Mouse (Mus musculus): ENCODE results near the gene Hoxb13. TPM values are rescaled to one million over a fixed set of nuclear protein-coding genes. Genes with fewer than 3 reads are reported as not detected.

Hoxb13 gene
- polyA plus RNA-seq, 1 experiment from 2014 or later: not detected

- H3K36me3 ChIP-seq (replicated peaks; ENCODE audit: insufficient read depth, low read length): no peaks in the 10 kb centered on the region
- ATAC-seq: no peak
- no peak overlapping the region for H3K9ac ChIP-seq (replicated peaks)
- H3K4me2 ChIP-seq (ENCODE audit: low read depth, low read length): no peak overlapping the region
- no peak overlapping the region for H3K4me3 ChIP-seq (ENCODE audit: low read depth, low read length)
- H3K27ac ChIP-seq (ENCODE audit: low read depth): no peak overlapping the region
- WGBS (ENCODE audit: insufficient replicate concordance): 3% methylated on average over 9 of the region's 9 CpGs
- H3K4me1 ChIP-seq (ENCODE audit: insufficient read depth): no peaks in the 10 kb centered on the region
- TF ChIP-seq EP300 (IDR thresholded peaks at IDR 0.05; ENCODE audit: low read depth): no peak
- no peak for TF ChIP-seq CTCF (IDR thresholded peaks at IDR 0.05; ENCODE audit: low read depth)
- peaks cover 96% of the 10 kb centered on the region for H3K27me3 ChIP-seq (ENCODE audit: insufficient read depth, low read length)
- no peaks in the 10 kb centered on the region for H3K9me3 ChIP-seq (ENCODE audit: low read length)
- DNase-seq: no peak
These were observed 18.1 kb upstream of the Hoxb13 start for GRCm38 (mm10) chr11:96175951-96176530.

DNA sequence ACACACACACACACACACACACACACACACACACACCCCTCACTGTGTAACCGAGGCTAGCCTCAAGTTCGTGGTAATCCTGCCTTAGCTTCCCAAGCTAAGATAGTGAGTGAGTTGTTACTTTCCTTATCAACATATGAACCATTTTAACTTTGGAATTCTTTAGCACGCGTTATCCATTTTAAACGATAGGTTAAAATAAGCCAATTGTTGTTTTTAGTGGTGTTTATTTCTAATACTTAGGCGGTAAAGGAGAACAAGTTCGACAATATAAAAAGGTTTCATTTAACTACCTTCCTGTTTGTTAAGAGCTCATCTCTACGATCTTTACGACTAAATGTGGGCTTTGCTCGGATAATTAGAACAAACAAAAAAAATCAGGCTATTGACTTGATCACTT, 17.3 kb upstream of the Hoxb13 start:
- 2% methylated on average over 10 of the region's 10 CpGs for WGBS (ENCODE audit: insufficient replicate concordance)
- no peaks in the 10 kb centered on the region for H3K4me1 ChIP-seq (ENCODE audit: insufficient read depth)
- TF ChIP-seq EP300 (IDR thresholded peaks at IDR 0.05; ENCODE audit: low read depth) (no peak), CTCF (IDR thresholded peaks at IDR 0.05; ENCODE audit: low read depth) (no peak)

DNA sequence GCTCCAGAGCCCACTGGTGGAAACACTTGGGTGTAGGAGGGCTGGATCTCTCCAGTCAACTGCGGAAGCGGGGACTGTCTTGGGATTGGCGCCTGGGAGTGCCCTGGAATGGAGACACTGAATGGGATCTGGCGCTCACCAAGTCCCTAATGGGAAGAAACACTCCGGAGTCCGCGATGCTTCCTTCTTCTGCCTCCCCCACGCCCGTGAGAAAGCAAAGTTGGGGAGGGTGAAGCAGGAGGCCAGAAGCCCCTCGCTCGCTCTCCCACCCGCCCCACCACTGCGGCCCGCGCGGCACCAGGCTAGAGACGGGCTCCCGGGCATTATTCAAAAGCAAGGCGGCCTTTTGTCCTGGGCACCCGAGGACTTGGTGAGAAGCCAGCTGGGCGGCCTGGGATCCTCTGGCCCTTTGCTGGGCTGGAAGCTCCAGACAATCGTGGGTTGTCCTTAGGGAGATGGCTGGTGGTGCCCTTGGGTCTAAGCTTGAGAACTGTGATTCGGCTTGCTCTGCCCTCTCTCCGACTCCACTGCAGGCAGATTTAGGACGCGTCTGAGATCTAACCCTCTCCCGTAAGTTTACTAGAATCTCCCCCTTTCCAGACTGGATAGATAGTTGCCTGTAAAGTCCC, 16.5 kb upstream of the Hoxb13 start:
- Histone ChIP-seq H3K27ac (ENCODE audit: low read depth) (no peak overlapping the region), H3K36me3 (replicated peaks; ENCODE audit: insufficient read depth, low read length) (no peaks in the 10 kb centered on the region), H3K4me1 (ENCODE audit: insufficient read depth) (no peaks in the 10 kb centered on the region), H3K4me2 (ENCODE audit: low read depth, low read length) (no peak overlapping the region), H3K9me3 (ENCODE audit: low read length) (peaks cover 3% of the 10 kb centered on the region), H3K4me3 (ENCODE audit: low read depth, low read length) (no peak overlapping the region), H3K9ac (replicated peaks) (no peak overlapping the region), H3K27me3 (ENCODE audit: insufficient read depth, low read length) (peaks cover 98% of the 10 kb centered on the region)
- TF ChIP-seq CTCF (IDR thresholded peaks at IDR 0.05; ENCODE audit: low read depth) (no peak), EP300 (IDR thresholded peaks at IDR 0.05; ENCODE audit: low read depth) (no peak)
- ATAC-seq: no peak
- WGBS (ENCODE audit: insufficient replicate concordance): 3% methylated on average over 26 of the region's 27 CpGs
- DNase-seq: no peak

More for the DNA sequence above, 17.3 kb upstream of the Hoxb13 start:
- H3K9ac ChIP-seq (replicated peaks): no peak overlapping the region
- peaks cover 98% of the 10 kb centered on the region for H3K27me3 ChIP-seq (ENCODE audit: insufficient read depth, low read length)
- H3K4me3 ChIP-seq (ENCODE audit: low read depth, low read length): no peak overlapping the region
- DNase-seq (no peak), ATAC-seq (no peak)
- H3K9me3 ChIP-seq (ENCODE audit: low read length): no peaks in the 10 kb centered on the region
- no peak overlapping the region for H3K4me2 ChIP-seq (ENCODE audit: low read depth, low read length)
- no peaks in the 10 kb centered on the region for H3K36me3 ChIP-seq (replicated peaks; ENCODE audit: insufficient read depth, low read length)
- H3K27ac ChIP-seq (ENCODE audit: low read depth): no peak overlapping the region

GRCm38 (mm10) chr11:96178356-96178755, 15.8 kb upstream of the Hoxb13 start:
- no peak for ATAC-seq
- H3K27me3 ChIP-seq (ENCODE audit: insufficient read depth, low read length): peaks cover 98% of the 10 kb centered on the region
- peaks cover 6% of the 10 kb centered on the region for H3K9me3 ChIP-seq (ENCODE audit: low read length)
- WGBS (ENCODE audit: insufficient replicate concordance): 6% methylated on average over 8 of the region's 8 CpGs
- H3K4me3 ChIP-seq (ENCODE audit: low read depth, low read length): no peak overlapping the region
- H3K4me1 ChIP-seq (ENCODE audit: insufficient read depth): no peaks in the 10 kb centered on the region
- TF ChIP-seq EP300 (IDR thresholded peaks at IDR 0.05; ENCODE audit: low read depth) (no peak), CTCF (IDR thresholded peaks at IDR 0.05; ENCODE audit: low read depth) (no peak)
- no peak overlapping the region for H3K27ac ChIP-seq (ENCODE audit: low read depth)
- no peaks in the 10 kb centered on the region for H3K36me3 ChIP-seq (replicated peaks; ENCODE audit: insufficient read depth, low read length)
- no peak for DNase-seq
- H3K4me2 ChIP-seq (ENCODE audit: low read depth, low read length): no peak overlapping the region
- no peak overlapping the region for H3K9ac ChIP-seq (replicated peaks)

GRCm38 (mm10) chr11:96178911-96179503, 15.1 kb upstream of the Hoxb13 start:
- peaks cover 6% of the 10 kb centered on the region for H3K9me3 ChIP-seq (ENCODE audit: low read length)
- H3K27ac ChIP-seq (ENCODE audit: low read depth): no peak overlapping the region
- no peaks in the 10 kb centered on the region for H3K4me1 ChIP-seq (ENCODE audit: insufficient read depth)
- H3K4me2 ChIP-seq (ENCODE audit: low read depth, low read length): no peak overlapping the region
- DNase-seq (no peak), ATAC-seq (no peak)
- H3K4me3 ChIP-seq (ENCODE audit: low read depth, low read length): no peak overlapping the region
- H3K36me3 ChIP-seq (replicated peaks; ENCODE audit: insufficient read depth, low read length): no peaks in the 10 kb centered on the region
- WGBS (ENCODE audit: insufficient replicate concordance): 1% methylated on average over 6 of the region's 6 CpGs
- H3K9ac ChIP-seq (replicated peaks): no peak overlapping the region
- no peak for TF ChIP-seq CTCF (IDR thresholded peaks at IDR 0.05; ENCODE audit: low read depth)
- no peak for TF ChIP-seq EP300 (IDR thresholded peaks at IDR 0.05; ENCODE audit: low read depth)
- peaks cover 97% of the 10 kb centered on the region for H3K27me3 ChIP-seq (ENCODE audit: insufficient read depth, low read length)

DNA sequence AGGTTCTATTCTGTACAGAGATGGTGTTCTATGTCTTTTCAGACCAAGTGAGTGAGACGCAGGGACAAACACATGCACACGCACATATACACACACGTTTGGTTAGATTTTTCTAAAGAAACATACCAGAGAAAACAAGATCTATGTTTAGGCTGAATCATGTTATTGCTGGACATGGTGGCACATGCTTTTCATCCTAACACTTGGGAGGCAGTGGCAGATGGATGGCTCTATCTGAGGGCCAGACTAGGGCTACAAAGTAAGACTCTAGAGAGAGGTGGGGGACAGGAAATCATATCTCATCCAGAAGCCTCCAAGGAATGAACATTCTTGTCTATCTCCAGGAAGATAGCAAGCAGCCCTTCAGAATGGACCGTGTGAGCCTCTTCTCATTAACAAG, 13.1 kb upstream of the Hoxb13 start:
- DNase-seq: no peak
- no peak for ATAC-seq
- Histone ChIP-seq H3K36me3 (replicated peaks; ENCODE audit: insufficient read depth, low read length) (no peaks in the 10 kb centered on the region), H3K4me2 (ENCODE audit: low read depth, low read length) (no peak overlapping the region), H3K27ac (ENCODE audit: low read depth) (no peak overlapping the region), H3K4me1 (ENCODE audit: insufficient read depth) (no peaks in the 10 kb centered on the region), H3K9ac (replicated peaks) (no peak overlapping the region), H3K4me3 (ENCODE audit: low read depth, low read length) (no peak overlapping the region), H3K9me3 (ENCODE audit: low read length) (peaks cover 6% of the 10 kb centered on the region), H3K27me3 (ENCODE audit: insufficient read depth, low read length) (peaks cover 95% of the 10 kb centered on the region)
- WGBS (ENCODE audit: insufficient replicate concordance): 18% methylated on average over 4 of the region's 4 CpGs
- TF ChIP-seq EP300 (IDR thresholded peaks at IDR 0.05; ENCODE audit: low read depth) (no peak), CTCF (IDR thresholded peaks at IDR 0.05; ENCODE audit: low read depth) (no peak)

All from liver, postnatal 0 days (tissue).